Mouse (Mus musculus) kidney, adult 11 months (tissue): ENCODE data around the gene Atxn1.

Experiments
- DNase-seq: peaks from one replicate; pipeline ENCODE4 v3.0.0; 2022

Atxn1 gene

DNA sequence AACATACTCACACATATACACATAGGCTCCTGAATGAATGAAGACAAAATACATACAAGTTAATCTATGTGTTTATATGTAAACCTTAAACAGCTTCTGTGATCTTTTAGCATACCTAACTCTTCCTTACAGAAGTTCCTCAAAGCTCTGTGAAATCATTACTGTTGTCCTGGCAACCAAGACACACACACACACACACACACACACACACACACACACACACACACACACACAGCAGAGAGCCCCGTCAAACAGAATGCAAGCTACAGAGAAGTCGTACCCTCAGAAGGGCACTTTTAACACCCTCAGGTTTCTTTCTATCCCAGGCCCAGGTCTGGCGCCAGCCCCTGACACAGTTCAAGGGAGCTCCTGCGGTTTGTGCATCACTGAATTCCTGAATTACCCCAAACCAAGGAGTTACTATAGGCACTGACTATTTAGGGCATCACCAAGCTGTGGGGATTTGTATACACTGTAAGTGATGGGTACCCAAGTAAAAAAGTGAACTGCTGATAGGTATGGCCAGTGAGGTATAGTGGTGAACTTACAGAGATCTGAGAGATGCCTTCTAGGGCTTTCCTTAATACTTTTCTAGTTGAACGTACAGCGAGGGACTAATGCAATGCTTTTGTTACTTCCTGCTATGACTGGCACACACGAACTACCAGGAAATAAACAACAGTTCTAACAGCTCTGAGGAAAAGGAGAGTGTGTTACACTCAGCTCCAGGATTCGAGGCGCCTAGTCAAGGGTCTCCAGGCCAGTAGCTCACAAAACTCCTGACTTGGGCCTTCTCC is 75.7 kb downstream of the Atxn1 start:
- no peak for DNase-seq

DNA sequence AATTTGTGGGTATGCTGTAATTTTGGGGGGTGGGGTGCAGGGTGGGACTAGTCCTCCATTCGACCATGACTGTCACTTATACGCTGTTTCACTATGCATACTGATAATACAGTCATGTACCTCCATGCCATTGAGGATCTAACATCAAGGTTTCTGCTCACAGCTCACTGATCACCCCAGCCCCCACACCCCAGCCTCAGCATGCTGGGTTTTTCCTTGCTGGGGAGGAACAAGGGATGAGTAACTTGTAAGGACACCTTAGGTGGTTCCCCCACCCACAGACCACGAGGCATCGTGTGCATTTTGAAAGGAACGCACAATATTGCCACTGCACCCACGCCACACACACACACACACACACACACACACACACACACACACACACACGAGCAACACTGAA is 79.9 kb downstream of the Atxn1 start:
- DNase-seq = no peak

DNA sequence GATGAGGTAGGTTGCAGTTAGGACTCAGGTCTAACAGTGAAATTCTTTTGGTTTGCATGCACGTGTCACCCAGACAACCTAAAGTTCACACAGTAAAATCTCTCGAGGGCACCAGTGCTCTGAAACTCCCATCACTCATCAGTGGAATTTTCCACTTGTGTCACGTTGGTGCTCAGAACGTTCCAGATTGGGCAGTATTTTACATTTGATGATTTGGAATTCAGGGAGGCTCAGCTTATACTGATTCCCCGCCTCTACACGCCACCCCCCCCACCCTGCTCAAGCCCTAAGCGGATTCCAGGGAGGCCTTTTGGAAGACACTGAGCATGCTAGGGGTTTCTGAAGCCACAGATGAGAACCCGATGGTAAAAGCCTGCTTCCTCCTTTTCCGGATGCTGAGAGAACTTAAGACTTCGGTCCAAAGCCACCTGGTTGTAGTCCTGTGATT is 81.0 kb downstream of the Atxn1 start:
- DNase-seq = no peak

DNA sequence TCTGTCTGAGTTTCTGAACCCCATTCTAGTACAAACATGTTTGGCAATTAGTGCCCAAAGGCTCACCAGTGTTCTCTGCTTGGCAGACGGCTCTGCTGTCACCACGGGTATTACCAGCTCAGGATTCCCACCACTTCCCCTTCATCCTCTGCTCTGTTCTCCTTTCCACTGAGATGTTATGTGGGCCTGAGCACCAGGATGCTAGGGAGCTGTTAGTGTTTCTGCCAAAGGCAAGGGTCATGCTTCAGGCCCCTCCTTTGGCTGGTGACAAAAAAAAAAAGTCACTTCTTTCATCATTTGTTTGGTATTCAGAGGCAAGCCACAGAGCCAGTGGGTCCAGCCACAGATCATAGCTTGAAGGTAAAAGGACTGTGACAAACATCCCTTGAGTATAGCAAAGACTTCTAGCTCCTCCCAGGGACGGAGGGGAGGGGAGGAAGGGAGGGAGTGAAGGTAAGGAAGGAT is 81.8 kb downstream of the Atxn1 start:
- DNase-seq = no peak

DNA sequence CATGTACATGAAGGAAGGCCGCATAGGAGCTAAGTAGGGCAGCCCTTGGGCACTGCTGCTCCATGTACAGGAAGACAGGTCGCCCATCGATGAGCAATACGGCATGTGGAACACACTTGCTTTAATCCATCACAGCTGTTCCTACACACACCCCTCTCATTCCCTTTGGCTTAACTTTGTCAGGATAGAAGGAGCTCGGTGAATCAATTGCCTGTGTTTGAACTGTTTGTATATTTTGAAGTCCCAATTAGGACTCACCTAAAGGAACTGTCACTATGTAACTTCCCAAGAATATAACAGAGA is 84.3 kb downstream of the Atxn1 start:
- no peak for DNase-seq

DNA sequence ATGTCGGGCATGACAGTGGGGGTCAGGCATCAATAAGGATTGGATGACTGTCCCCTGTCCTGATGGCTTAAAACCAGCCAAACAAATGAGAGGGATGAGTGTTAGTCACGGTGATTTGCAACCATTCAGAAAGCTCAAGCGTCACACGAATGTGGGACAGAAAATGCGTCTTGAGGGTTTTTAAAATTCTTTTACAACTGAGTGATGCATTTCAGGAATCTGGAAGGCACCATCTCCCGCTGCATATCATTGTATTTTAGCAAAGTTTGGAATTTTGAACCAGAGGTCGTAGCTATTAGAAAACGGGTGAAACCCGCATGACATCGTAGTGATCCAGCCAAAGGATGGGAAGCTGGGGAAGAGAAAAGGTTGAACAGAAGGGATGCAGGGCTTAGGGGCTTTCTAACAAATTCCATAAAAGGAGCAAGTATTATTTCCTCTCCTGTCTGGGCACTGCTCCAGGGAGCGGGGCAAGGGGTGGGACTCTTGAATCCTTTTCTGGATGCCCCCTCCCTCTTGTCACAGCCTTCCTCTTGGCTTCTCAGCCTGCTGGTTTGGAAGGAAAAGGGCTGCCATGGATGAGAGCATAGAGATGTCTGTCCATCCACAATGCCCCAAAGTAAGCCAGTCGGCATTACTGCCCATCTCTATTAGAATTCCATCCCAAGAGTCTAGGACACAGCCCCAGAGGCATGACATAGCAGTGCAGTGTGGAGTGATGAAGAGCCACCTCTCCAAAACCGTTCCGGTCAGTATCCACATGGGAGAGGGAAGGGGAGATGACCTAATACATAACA is 84.9 kb downstream of the Atxn1 start:
- no peak for DNase-seq

DNA sequence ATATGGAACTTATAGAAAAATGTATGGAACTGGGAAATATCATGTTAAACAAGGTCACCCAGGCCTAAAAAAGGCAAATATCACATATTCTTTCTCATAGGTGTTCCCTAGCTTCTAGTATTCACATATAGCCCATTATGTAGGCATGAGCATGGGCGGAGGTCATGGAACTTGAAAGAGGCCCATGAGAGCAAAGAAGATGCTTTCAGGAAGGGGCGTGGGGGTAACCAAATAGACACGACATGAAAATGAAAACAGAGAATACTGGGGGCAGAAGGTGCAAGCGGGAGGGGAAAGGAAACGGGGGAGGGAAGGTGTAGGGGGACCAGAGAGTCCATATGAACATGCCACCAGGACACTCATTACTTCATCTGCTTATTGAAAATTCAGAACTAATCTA is 87.9 kb downstream of the Atxn1 start:
- DNase-seq = no peak

DNA sequence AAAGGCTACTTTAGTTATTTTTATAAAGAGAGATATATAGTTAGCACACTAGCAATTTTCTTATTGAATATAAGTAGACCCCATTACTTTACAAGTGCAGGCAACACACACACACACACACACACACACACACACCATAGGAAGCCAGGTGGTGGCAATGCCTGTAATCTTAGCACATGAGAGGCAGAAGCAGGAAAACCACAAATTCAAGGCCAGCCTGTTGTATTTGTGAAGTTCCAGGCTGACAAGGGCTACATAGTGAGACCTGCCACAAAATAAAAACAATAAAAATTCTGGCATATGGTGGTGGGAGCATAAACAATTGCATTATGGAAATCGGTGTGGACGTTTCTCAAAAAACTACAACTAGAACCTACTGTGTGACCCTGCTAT is 88.4 kb downstream of the Atxn1 start:
- DNase-seq = no peak

DNA sequence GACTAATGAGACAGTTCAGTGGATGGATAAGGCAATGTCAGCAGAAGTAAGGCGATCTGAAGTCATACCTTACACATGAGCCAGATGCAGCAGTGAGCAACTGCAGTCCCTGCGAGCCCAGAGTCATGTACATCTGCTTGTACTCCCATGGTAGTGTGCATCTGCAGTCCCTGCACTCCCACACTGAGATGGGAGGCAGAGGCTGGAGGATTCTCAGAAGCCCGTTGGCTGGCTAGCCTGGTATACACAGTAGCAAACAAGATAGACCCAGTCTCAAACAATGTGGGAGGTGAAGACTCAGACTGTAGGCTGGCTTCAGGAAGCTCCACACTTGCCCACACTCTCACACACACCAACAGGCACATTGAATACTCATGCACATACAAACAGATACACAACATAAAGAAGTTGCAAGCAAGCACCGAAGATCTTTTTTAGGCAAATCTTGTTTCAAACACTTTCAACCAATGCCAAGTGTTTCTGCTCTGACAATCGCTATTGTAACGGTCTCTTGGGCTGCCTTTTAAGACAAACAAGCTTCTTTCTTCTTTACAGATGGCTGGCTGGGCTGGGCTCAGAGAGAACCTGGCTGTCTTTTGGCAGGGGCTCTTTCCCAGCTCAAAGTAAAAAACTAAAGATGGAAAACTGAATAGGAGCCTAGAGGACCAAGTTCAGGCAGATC is 89.0 kb downstream of the Atxn1 start:
- no peak for DNase-seq

DNA sequence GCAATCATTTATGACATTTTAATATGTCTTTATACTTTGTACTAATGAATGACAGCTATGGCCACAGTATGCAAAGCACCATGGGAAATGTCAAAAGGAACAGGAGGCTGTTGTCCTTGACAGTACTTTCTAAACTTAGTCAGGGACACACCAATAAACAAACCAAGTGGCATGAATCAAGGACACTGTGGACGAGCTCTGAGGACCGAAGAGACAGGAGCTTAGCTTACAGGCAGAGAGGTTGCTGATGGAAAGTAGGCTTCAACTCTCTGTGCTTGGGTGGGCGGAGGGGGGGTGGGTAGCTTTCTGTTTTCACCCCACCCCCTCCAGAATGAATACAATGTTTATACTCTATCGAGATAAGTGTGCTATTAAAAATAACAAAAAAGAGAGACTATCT is 90.6 kb downstream of the Atxn1 start:
- DNase-seq = no peak

DNA sequence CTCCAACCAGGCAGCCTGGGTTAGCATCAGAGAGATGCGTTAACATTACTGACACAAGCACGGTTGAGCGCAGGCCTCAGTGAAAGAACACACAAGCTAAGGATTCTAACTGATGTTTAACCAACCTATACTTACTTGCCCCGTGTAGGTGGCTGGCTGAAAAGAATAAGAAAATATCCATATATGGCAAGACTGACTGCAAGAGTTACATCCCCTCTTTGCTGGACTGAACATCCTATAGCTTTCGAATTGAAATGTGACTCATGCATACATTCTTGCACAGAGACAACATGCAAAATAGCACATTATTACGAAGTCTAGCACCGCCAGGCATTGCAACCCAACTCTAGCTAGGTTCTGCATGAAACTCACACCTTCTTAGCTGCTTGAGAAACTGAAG is 91.8 kb downstream of the Atxn1 start:
- no peak for DNase-seq

DNA sequence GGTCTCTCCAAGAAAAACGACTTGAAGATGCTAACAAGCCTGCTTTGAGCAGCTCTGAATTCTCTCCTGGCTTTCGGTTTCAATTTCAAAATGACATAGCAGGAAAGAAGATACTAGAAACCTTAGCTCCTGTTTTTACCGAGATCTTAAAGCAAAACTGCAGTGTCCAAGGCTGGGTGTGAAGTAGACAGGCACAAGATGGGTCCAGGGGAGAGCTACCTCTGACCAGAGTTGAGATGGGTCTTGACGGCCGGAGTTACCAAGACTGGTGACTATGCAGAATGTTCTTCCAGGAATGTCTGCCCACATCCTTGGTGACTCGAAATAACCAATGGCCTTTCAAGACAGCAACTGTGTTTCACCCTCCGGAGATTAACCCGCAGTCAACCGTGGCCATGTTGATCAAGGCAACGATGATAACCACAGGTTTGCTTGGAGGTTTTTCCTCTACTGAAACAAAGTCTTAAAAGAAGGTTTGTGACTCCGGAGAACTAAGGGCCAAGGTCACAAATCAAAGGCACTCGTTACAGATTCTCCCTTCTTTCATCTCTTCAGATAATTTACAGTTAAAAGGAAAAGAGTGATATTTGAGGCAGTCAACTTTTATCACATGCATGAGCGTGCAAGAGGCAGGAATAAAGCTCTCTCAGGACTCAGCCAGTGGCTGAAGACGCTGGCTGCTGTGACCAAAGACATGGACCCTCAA is 92.6 kb downstream of the Atxn1 start:
- peak; percentile 26 for DNase-seq

DNA sequence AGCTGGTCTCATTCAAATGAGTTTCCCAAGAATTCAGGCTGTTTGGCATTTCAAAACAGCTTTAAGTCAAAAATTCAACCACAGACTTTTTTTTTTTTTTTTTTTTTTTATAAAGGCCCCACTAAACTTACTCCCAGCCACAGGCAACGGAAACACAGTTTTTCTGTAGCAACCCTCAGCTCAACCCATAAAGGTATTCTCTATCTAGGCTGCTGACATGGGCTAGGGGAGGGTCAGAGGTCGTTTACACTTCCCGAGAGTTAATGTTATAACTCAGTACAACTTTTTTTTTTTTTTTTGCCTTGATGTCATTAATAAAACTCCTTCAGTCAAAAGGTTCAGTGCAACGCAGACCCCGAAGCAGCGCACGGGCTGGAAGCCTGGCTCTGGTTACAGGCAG is 93.3 kb downstream of the Atxn1 start:
- DNase-seq = no peak

DNA sequence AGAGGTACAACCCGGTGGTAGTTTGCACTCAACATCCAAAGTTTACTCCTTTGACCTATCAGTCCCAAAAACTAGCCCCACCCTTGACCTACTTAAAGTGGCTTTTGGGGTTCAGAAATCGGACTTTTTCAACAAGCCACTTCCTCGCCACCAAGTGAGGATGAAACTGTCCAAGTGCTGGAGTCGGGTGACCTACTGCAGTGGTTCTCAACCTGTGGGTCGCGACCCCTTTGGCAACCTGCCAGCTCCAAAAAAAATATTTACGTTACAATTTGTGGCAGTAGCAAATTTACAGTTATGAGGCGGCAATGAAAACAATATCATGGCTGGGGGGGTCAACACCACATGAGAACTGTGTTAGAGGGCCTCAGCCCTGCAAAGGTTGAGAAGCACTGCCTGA is 95.9 kb downstream of the Atxn1 start:
- no peak for DNase-seq

DNA sequence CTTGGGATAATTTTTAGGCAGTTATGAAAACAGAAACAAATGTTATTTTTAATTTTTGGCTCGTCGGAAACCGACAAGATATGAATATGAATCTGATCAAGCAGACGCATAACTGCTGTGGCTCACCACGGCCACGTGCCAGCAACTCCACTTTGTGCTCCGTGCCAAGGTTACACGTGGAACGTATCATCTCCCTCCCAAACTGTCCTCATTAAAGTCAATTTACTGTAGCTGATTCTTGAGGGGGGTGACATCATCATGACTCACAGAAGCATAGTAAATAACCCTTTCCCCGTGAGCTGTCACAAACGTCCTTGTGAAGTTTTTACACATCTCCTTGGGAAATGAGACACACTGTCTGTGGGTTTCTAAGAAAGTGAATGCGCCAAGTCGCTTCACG is 97.5 kb downstream of the Atxn1 start:
- no peak for DNase-seq

DNA sequence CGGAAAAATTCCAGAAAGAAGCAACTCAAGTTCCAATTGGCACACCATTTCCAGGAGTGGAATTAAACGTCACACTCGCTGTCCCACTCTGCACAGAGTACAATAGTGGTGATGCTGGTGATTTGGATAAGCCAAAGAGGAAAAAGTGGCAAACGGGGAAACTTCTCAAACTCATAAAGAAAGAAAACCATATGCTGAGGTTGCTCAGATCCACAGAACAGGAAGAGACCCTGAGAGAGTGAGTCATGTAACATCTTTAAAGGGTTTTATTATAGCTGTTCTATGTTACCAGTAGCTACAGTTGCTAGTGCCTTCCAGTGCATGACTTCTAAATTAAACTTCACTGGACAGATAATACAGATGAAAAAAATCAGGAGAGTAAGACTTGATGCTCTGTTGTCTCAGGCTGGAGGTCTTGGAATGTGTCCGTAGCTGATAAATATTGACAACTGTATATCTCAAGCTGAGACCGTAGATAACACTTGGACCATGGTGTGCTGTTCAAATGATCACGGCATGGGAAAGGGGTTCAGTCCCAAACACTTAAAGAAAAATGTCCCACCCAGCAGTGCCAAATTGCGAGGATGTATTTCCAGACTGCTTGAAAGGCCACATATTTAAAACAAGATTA is 98.1 kb downstream of the Atxn1 start:
- DNase-seq = no peak

DNA sequence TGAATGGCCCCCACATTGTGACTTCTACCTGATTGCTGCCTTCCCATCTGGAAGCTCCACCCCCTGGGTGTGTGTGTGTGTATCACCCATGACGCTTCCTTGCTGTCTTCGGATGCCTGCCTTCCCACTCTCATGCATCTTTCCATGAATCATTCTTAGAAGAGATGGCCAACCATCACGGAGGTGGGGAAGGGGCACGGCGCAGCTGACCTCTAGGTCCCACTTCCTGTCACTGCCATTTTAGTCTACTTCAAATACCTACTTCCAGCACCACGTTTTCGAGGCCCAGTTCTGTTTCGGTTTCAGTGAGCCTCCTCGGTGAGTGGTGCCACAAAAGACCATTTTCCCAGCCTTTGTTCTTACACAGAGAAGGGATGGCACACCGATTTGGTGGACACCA is 99.2 kb downstream of the Atxn1 start:
- DNase-seq = no peak

DNA sequence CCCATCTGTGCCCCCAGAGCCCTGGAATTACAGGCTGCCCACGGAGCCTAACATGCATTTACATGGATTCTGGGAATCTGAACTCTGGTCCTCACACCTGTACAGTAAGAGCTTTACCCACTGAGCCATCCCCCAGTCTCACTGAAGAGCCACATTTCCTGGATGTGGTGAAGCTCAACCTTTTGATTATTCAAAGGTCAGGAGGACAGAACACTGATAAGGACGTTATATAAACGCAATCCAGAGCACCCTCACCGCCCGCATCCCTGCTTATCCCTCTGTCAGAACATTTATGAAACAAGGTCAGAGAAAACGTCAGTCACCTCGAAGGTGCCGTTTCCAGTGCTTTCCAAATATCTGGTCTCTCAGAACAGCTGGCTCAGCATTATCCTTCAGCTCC is 101.0 kb downstream of the Atxn1 start:
- DNase-seq = no peak

DNA sequence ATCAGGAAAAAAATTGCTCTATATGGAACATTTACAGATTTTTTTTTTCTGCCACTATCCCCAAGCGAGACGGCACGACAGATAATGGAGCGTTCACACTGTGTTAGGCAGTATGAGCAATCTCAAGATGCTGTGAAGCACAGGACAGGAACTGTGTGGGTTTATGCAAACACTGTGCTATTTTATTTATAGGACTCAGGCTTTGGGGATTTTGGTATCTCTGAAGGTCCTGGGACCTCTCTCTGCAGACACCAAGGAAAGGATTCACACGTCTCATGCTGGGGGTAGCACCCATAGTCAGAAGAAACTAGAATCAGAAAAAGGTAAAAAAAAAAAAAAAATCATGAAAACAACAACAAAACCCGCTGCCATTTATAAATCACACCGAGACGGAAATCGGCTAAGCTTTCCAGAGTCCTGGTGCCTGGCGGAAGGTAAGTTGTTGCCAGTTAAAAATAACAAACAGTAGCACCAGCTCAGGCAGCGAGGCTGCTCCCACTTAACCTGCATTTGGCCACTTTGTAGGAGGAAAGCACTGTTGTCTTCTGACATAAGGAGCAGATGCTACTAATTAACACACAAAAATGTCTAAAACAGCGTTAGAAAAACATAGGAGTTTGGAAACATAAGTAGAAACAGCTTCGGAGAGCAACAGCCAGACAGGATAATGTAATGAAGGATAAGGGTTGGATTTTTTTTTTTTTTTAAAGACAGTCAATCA is 102.8 kb downstream of the Atxn1 start:
- no peak for DNase-seq

DNA sequence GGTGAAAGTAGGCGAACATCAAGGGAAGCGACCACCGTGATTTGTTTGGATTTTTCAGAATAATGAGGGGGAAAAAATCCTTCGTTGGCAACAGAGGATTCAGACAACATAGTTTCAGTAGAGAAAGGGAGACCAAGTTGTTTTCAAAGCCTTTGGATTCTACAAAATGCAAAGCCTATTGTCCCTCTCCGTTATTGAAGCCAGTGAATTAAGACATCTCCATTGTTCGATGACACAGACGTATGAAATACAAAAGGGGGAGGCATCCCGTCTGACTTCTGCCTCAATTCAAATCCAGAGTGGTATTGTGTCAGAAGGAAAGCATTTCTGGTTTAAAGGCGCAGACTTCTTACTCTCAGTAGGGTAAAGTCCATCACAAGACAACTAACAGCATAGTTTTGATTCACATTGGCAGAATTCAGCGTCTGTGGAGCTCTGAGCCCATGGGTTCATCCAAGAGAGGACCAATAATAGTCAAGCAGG is 103.7 kb downstream of the Atxn1 start:
- DNase-seq = no peak

DNA sequence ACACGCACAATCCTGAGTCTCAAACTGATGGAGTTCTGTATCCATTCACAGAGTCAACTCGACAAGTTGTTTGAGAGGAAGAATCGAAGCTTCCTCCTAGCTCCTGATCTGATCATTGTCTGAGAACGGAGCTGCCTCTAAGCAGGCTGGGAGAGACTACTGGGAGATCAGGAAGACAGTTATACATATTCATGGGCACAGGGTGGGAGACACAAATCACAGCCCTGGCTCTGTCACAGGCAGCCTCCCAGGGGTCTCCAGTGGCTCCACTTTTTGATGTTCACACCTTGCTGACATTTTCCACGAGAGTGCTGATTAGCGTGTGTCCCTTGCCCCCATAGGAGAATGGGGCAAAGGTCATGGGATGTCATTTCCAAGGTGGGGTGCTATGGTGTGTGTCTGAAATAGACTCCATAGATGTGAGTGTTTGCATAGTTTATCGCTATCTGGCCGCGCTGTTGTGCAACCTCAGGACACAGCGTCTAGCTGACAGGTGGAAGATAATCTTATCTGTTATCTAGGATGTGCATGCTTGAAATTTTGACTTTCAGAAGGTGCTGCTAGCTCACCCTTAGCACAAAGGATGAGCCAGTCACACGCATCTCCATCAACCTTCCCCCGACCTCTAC is 105.6 kb downstream of the Atxn1 start:
- DNase-seq = no peak
